Mouse (Mus musculus) liver, embryonic 14.5 days (tissue): ENCODE data around the gene Ptar1. TPM values are rescaled to one million over a fixed set of nuclear protein-coding genes. Genes with fewer than 3 reads are reported as not detected.
"Not testable (repeated sequence)": the region's sequence is repeated elsewhere in the genome, so short reads cannot be mapped to it uniquely, and the experiment has no call there.

Experiments used
- ATAC-seq: fragments of 200-750 bp; cut with Nextera tagmentation; 2 replicates; pipeline ENCODE4 v1.8.0; 2017; ENCODE audit warnings: moderate number of reproducible peaks, mild to moderate bottlenecking, moderate library complexity; ENCODE audit not compliant: insufficient read depth
- DNase-seq, 3 experiments: peaks; one replicate each; pipeline ENCODE4 v3.0.0-alpha.2; 2012 to 2013; ENCODE audit warnings: low read depth in 3 of 3, low spot score in 3 of 3
- H3K27ac ChIP-seq: fragments of 300-500 bp; sonication (generic); 2 replicates; pipeline ENCODE4 v1.5.1; 2014; ENCODE audit warnings: moderate library complexity, mild to moderate bottlenecking, control low read depth, inconsistent platforms
- H3K27me3 ChIP-seq: fragments of 300-500 bp; sonication (generic); 2 replicates; pipeline ENCODE4 v1.6.1; 2014; ENCODE audit warnings: mild to moderate bottlenecking, low read length, moderate library complexity; ENCODE audit not compliant: control insufficient read depth, insufficient read depth
- H3K36me3 ChIP-seq: fragments of 300-500 bp; sonication (generic); replicated peaks from 2 replicates; pipeline ENCODE4 v1.6.1; 2014; ENCODE audit warnings: low read depth; ENCODE audit not compliant: control insufficient read depth, insufficient read depth
- H3K4me1 ChIP-seq, 2 experiments: fragments of 200-500 bp in 1 of 2; fragments of 300-500 bp in 1 of 2; sonication (generic) in 1 of 2; replicated peaks; 2 replicates each; pipeline ENCODE4 v1.6.1; 2012 to 2014; ENCODE audit warnings: antibody characterized with exemption in 1 of 2, inconsistent platforms in 1 of 2, low read length in 1 of 2; ENCODE audit not compliant: control insufficient read depth in 2 of 2, insufficient read depth in 2 of 2
- H3K4me2 ChIP-seq: fragments of 300-500 bp; sonication (generic); 2 replicates; pipeline ENCODE4 v1.6.1; 2014; ENCODE audit warnings: low read depth, mild to moderate bottlenecking, control low read depth, moderate library complexity
- H3K4me3 ChIP-seq, 2 experiments: fragments of 200-500 bp in 1 of 2; fragments of 300-500 bp in 1 of 2; sonication (generic) in 1 of 2; 2 replicates each; pipeline ENCODE4 v1.5.1; 2012 to 2014; ENCODE audit warnings: low read depth in 2 of 2, low read length in 2 of 2, mild to moderate bottlenecking in 2 of 2, control low read depth in 1 of 2, inconsistent platforms in 1 of 2, moderate library complexity in 1 of 2; ENCODE audit not compliant: insufficient read depth in 1 of 2
- H3K9ac ChIP-seq: fragments of 300-500 bp; sonication (generic); replicated peaks from 2 replicates; pipeline ENCODE4 v1.6.1; 2014; ENCODE audit warnings: mild to moderate bottlenecking, control low read depth, moderate library complexity
- H3K9me3 ChIP-seq: fragments of 300-500 bp; sonication (generic); 2 replicates; pipeline ENCODE4 v1.6.1; 2016; ENCODE audit warnings: low read length, mixed read lengths; ENCODE audit not compliant: control insufficient read depth
- CTCF ChIP-seq: IDR thresholded peaks from 2 replicates; pipeline ENCODE4 v1.5.1; 2016; ENCODE audit warnings: antibody characterized with exemption, low read depth, control low read depth
- EP300 ChIP-seq: IDR thresholded peaks from 2 replicates; pipeline ENCODE4 v1.6.1; 2016; ENCODE audit warnings: antibody characterized with exemption, low read depth
- WGBS: fragments of 180-500 bp; shearing (Covaris S2); extraction: QIAGEN DNeasy Blood & Tissue Kit; methylation state at CpG from one replicate; pipeline ENCODE4 v1.1.7; 2014; ENCODE audit not compliant: insufficient replicate concordance; 5-methylcytosine and 5-hydroxymethylcytosine counted together
- polyA plus RNA-seq, 2 experiments: library from polyadenylated mRNA; depleted of rRNA in 1 of 2; stranded (reverse) in 1 of 2; unstranded in 1 of 2; fragments of >200 nt; fragmentation: Nextera tagmentation in 1 of 2; extraction: Ambion mirVana in 1 of 2; gene quantifications; 2 replicates each; pipeline versions ENCODE4 v1.2.1 to v1.2.3; 2012 to 2014

Ptar1 gene
- polyA plus RNA-seq, 2 experiments: 1.9 to 3.3 TPM

GRCm38 (mm10) chr19:23673021-23673420 lies 14.2 kb upstream of the Ptar1 start:
- Histone ChIP-seq H3K36me3 (no peaks in the 10 kb centered on the region), H3K4me3 (no peak overlapping the region), H3K9ac (no peak overlapping the region), H3K27me3 (no peaks in the 10 kb centered on the region), H3K9me3 (no peaks in the 10 kb centered on the region), H3K27ac (no peak overlapping the region), H3K4me1 (no peaks in the 10 kb centered on the region), H3K4me2 (no peak overlapping the region)
- WGBS: 43% methylated on average over 2 of the region's 2 CpGs
- ATAC-seq (no peak), DNase-seq (no peak)
- no peak for TF ChIP-seq EP300
- no peak for TF ChIP-seq CTCF

DNA sequence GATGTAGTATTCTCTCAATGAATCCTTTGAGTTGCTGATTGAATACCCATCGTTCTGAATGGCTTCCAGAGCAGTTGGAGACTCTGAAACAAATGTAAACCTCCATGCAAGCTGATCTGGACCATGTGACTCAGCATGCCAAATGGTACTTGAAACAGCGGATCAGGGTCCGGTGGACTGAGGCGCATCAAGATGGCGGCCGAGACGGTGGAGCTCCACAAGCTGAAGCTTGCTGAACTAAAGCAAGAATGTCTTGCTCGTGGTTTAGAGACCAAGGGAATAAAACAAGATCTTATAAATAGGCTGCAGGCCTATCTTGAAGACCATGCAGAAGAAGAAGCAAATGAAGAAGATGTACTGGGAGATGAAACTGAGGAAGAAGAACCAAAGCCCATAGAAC lies 11.6 kb upstream of the Ptar1 start:
- H3K27me3 ChIP-seq, H3K9ac ChIP-seq, H3K4me1 ChIP-seq, H3K4me2 ChIP-seq, H3K27ac ChIP-seq, ATAC-seq, H3K9me3 ChIP-seq, H3K36me3 ChIP-seq, H3K4me3 ChIP-seq, DNase-seq: not testable (repeated sequence)
- WGBS: 74% methylated on average over 8 of the region's 8 CpGs

DNA sequence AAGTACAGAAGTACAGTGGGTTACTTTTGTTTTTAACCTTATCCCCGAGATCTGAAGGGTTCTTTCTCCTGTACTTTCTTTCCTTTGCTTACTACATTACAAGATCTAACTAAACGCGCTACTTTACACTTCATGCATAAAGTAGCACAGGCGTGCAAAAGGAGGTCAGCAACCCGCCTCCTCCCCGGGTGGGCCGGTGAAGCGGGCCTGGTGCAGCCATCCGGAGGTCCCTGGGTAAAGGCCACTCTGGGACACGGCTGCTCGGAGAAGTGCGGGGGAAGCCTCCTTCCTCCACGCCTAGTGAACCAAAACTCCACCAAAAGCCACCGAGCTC lies 300 bp upstream of the Ptar1 start:
- H3K27me3 ChIP-seq: no peaks in the 10 kb centered on the region
- WGBS: 2% methylated on average over 14 of the region's 14 CpGs
- no peaks in the 10 kb centered on the region for H3K36me3 ChIP-seq
- DNase-seq (no peak), ATAC-seq (peak; percentile 67; the same call in 1 of the 2 replicates)
- peak overlapping the region; percentile 82 for H3K4me2 ChIP-seq
- H3K27ac ChIP-seq: peak overlapping the region; percentile 65
- no peaks in the 10 kb centered on the region for H3K9me3 ChIP-seq
- H3K9ac ChIP-seq: peak overlapping the region; percentile 86
- TF ChIP-seq CTCF: no peak
- no peak for TF ChIP-seq EP300
- peaks cover 0 to 7% of the 10 kb centered on the region in 2 experiments; a peak in 2 of 4 replicates for H3K4me1 ChIP-seq
- H3K4me3 ChIP-seq: peak overlapping the region; percentile 82 to 94

DNA sequence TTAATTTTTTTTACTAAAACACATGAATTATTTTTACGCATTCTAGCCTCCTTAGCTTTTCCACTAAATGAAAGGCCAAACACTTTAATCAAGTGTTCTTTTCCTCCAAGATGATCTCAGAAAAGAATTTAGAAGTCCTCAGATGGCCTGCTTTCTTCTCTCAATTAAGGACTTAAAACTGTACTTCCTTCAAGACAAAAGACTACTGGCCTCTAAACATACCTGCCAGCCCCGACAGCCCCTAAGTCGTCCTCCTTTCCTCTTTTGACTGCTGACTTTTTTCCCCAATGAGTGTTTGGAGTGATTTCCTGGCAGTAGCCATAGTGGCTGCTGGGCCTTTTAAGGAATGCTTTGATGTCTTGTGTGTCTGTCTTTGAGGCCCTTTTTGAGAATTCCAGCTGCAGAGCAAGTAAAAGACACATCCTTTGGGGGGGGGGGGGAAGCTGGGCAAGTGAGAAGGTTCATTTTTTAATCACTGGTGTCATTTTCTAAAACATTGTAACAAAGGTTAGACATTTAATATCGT lies 1.3 kb downstream of the Ptar1 start:
- Histone ChIP-seq H3K4me3 (peak overlapping the region; percentile 82 to 94), H3K27ac (no peak overlapping the region), H3K27me3 (no peaks in the 10 kb centered on the region), H3K36me3 (no peaks in the 10 kb centered on the region), H3K9ac (peak overlapping the region; percentile 50), H3K4me2 (peak overlapping the region; percentile 82), H3K9me3 (no peaks in the 10 kb centered on the region), H3K4me1 (peaks cover 0 to 7% of the 10 kb centered on the region in 2 experiments; a peak in 2 of 4 replicates)
- DNase-seq: no peak
- TF ChIP-seq EP300: no peak
- TF ChIP-seq CTCF: no peak
- 39% methylated on average over 4 of the region's 4 CpGs for WGBS
- no peak for ATAC-seq

DNA sequence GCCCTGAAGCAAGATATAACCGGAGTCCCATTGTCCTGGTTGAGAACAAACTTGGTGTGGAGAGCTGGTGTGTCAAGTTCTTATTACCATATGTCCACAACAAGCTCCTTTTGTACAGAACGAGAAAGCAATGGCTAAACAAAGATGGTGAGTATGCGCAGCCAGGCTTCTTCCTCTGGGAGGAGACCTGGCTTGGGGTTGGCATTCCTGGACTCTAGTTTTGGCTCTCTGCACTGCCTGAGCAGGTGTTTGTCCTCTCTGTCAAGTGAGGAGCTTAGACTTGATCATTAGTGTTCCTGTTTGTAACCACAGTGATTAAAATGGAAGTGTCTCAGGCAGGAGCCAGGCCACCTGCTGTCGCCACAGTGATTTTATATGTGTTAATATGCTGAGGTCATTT lies 7.1 kb downstream of the Ptar1 start:
- ATAC-seq: no peak
- no peak for DNase-seq
- H3K4me3 ChIP-seq: no peak overlapping the region

More for the DNA sequence above, 7.1 kb downstream of the Ptar1 start:
- no peak overlapping the region for H3K9ac ChIP-seq
- no peak overlapping the region for H3K27ac ChIP-seq
- TF ChIP-seq CTCF (no peak), EP300 (no peak)
- H3K36me3 ChIP-seq: peaks cover 26% of the 10 kb centered on the region
- H3K27me3 ChIP-seq: no peaks in the 10 kb centered on the region
- H3K9me3 ChIP-seq: no peaks in the 10 kb centered on the region
- no peak overlapping the region for H3K4me2 ChIP-seq
- H3K4me1 ChIP-seq: 0 out of 4 replicates have a peak, but pooled peaks cover 0 to 2% of the 10 kb centered on the region in 2 experiments
- WGBS: 80% methylated on average over 4 of the region's 4 CpGs
